Mouse (Mus musculus) bone marrow macrophage, adult 2 months (primary cell): ENCODE data around the gene Cldn19. TPM values are rescaled to one million over a fixed set of nuclear protein-coding genes. Genes with fewer than 3 reads are reported as not detected.

ENCODE experiments used
- H3K27ac ChIP-seq: 2 replicates; pipeline ENCODE4 v1.5.1; 2012; ENCODE audit warnings: low read depth, low read length; ENCODE audit not compliant: insufficient read depth
- H3K4me1 ChIP-seq: 2 replicates; pipeline ENCODE4 v1.6.1; 2012; ENCODE audit warnings: low read length; ENCODE audit not compliant: control insufficient read depth, insufficient read depth
- H3K4me3 ChIP-seq: 2 replicates; pipeline ENCODE4 v1.5.1; 2012; ENCODE audit warnings: mild to moderate bottlenecking, low read length, moderate library complexity; ENCODE audit not compliant: insufficient read depth
- CTCF ChIP-seq: IDR thresholded peaks from 2 replicates; pipeline ENCODE4 v1.5.1; 2012; ENCODE audit warnings: low read depth, mild to moderate bottlenecking, low read length, moderate library complexity
- POLR2A ChIP-seq: IDR thresholded peaks from 2 replicates; pipeline ENCODE4 v1.6.1; 2012; ENCODE audit warnings: mild to moderate bottlenecking, low read depth, low read length, borderline replicate concordance
- polyA plus RNA-seq: library from polyadenylated mRNA; stranded (reverse); fragments of >200 nt; gene quantifications from 2 replicates; pipeline ENCODE4 v1.2.4, GENCODE M21; 2012; ENCODE audit not compliant: missing spikeins, insufficient read depth, insufficient read length

Gene Cldn19
- not detected in 2 replicates for polyA plus RNA-seq

DNA sequence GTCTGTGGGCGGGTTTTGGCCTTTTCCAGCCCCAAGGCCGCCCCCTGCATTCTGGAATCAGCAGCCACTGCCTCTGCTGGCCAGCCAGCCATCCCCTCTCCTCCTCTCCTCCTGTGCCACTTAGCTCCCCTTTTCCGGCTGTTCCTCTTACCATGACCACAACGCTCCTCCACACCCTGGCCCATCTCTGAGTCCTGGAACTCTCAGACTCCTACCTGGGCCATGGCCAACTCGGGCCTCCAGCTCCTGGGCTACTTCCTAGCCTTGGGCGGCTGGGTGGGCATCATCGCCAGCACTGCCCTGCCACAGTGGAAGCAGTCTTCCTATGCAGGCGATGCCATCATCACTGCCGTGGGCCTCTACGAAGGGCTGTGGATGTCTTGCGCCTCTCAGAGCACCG, at the start of gene Cldn19:
TSS of gene Cldn19 (plus strand) at position 64 of the 400 bp plus-strand sequence.
- TF ChIP-seq POLR2A (no peak), CTCF (no peak)
- no peak within 1 kb of the TSS for H3K4me3 ChIP-seq
- peaks cover 6% of the 10 kb centered on the region for H3K4me1 ChIP-seq
- no peak within 1 kb of the TSS for H3K27ac ChIP-seq

DNA sequence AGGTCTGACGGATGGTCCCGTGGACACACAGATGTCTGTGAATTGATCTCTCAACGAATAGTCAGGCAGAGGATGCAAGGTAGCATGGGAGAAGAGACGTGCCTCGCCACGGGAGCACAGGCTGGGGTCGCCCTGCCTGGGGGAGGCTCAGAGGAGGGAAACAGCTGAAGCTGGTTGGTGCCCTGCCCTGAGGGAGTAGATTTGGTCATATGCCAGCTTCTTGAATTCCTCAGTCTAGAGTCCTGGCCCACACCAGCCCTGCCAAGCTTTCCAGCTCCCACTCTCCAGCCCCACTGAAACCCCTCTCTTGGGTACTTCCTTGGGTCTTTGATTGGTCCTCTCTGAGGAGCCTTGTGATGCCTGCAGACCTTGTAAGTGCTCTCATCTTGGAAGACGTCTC, 38.5 kb upstream of the Cldn19 start:
- Histone ChIP-seq H3K27ac (no peak overlapping the region), H3K4me1 (no peaks in the 10 kb centered on the region), H3K4me3 (no peak overlapping the region)
- TF ChIP-seq POLR2A = no peak
- TF ChIP-seq CTCF = no peak

DNA sequence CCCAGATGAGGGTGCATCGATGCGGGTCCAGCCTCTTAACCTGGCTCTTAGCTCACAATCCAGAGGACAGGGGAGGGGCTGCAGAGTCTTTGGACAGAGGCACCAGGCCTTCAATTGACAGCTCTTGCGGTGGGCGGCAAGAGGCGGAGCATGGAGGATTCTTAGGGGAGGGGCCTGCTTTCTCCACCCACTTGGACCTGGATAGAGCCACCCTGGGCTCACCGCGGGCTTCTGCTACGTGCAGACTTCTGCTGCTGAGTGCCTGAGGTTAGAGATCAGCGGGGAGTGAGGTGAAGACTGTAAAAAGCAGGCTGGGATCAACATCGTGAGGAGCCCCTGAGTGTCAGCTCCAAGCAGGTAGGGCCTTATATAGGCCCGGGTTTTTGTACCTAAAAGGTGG, 37.0 kb upstream of the Cldn19 start, which contains the start of gene Tmem269:
TSS of gene Tmem269 (minus strand) at position 49 of the 400 bp plus-strand sequence.
- Histone ChIP-seq H3K4me3 (no peak within 1 kb of the TSS), H3K4me1 (no peaks in the 10 kb centered on the region), H3K27ac (no peak within 1 kb of the TSS)
- no peak for TF ChIP-seq CTCF
- no peak for TF ChIP-seq POLR2A

DNA sequence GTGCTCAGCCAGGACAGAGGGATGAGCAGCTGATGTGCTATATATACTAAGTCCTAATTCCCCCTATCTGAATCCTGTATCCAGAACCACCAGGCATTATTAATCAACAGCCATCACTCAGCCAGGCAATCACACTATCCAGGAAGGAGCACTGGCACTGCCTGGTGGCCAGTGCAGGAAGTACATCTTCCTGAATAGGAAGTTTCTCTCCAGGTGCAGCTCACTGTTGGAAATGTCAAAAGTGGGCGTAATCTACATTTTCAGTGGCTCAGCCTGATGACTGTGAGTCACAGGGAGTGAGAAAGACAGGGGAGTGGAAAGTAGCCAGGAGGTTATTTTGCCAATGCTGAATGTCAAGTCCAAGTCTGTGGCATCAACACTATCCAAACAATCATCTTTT, 31.5 kb upstream of the Cldn19 start:
- Histone ChIP-seq H3K4me3 (no peak overlapping the region), H3K4me1 (no peaks in the 10 kb centered on the region), H3K27ac (no peak overlapping the region)
- TF ChIP-seq CTCF (peak; percentile 48; the same call in 1 of the 2 replicates), POLR2A (no peak)

GRCm38 (mm10) chr4:119224534-119224933, 30.7 kb upstream of the Cldn19 start:
- H3K27ac ChIP-seq = no peak overlapping the region
- no peaks in the 10 kb centered on the region for H3K4me1 ChIP-seq
- no peak overlapping the region for H3K4me3 ChIP-seq
- TF ChIP-seq CTCF (no peak), POLR2A (no peak)

GRCm38 (mm10) chr4:119225719-119226118, 29.5 kb upstream of the Cldn19 start:
- no peak overlapping the region for H3K27ac ChIP-seq
- TF ChIP-seq CTCF (no peak), POLR2A (no peak)
- no peaks in the 10 kb centered on the region for H3K4me1 ChIP-seq
- H3K4me3 ChIP-seq = no peak overlapping the region

DNA sequence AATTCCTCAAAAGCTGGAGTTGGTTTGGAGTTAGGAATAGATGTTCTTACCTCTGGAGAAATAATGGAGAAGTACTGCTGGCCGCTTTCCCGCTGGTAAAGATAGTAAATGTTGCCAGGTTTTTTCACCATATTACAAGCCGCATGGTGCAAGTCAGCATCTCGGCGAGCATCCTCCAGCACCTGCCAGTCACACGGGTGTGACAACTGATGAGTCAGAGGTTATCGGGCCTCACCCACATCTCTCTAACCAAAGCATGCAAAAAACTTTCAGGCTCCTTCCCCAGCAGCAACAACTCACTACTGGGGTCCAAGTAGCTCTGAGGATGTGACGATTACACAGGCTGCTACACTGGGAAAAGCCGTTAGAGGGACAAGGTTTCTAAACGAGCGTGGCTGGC, 28.5 kb upstream of the Cldn19 start:
- no peak for TF ChIP-seq CTCF
- TF ChIP-seq POLR2A = no peak
- no peak overlapping the region for H3K4me3 ChIP-seq
- H3K27ac ChIP-seq = no peak overlapping the region
- H3K4me1 ChIP-seq = peaks cover 4% of the 10 kb centered on the region; the same call in 1 of the 2 replicates

- Histone ChIP-seq H3K4me1 (peaks cover 7% of the 10 kb centered on the region; the same call in 1 of the 2 replicates), H3K4me3 (peak within 1 kb of the TSS; percentile 82), H3K27ac (no peak within 1 kb of the TSS)
- TF ChIP-seq POLR2A (no peak), CTCF (no peak)
These were observed 22.6 kb upstream of the Cldn19 start, which contains the start of the genes AU022252 and P3h1 for GRCm38 (mm10) chr4:119232410-119233255. Gene AU022252, minus strand, starts transcription at chr4:119232712. Gene P3h1, plus strand, starts transcription at chr4:119232915.

- peak overlapping the region; percentile 82 for H3K4me3 ChIP-seq
- no peak for TF ChIP-seq POLR2A
- 0 out of 2 replicates have a peak, but pooled peaks have one; percentile 15 for TF ChIP-seq CTCF
- H3K27ac ChIP-seq = no peak overlapping the region
- peaks cover 7% of the 10 kb centered on the region; the same call in 1 of the 2 replicates for H3K4me1 ChIP-seq
These were observed 21.8 kb upstream of the Cldn19 start for GRCm38 (mm10) chr4:119233256-119233901.
